Mouse (Mus musculus): ENCODE results near the gene Cdkn1b. TPM values are rescaled to one million over a fixed set of nuclear protein-coding genes. Genes with fewer than 3 reads are reported as not detected.

Cdkn1b gene
- polyA plus RNA-seq, 1 experiment from 2014 or later, result 18.4 TPM

DNA sequence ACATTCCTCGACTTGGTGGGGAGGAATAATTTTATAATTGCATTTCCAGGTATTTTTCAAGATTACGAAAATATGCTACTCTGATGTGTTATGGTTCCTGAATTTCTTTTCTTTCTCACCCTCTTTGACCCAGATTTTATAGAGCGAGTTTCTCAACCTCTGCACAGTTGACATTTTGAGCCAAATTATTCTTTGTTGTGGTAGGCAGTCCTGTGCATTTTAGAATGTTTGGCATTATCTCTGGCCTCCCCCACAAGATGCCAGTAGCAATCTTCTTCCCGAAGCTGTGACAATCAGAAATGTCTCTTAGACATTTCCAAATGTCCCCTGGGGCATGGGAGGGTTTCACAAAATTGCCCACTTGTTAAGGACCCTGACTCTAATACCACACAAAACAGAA lies 3.5 kb downstream of the Cdkn1b start:
- Histone ChIP-seq H3K4me2 (peak overlapping the region; percentile 24), H3K27me3 (no peaks in the 10 kb centered on the region), H3K9me3 (replicated peaks) (no peaks in the 10 kb centered on the region), H3K36me3 (peaks cover 6% of the 10 kb centered on the region; the same call in 1 of the 2 replicates), H3K9ac (no peak overlapping the region), H3K27ac (no peak overlapping the region), H3K4me3 (peak overlapping the region; percentile 26), H3K4me1 (replicated peaks) (peaks cover 40% of the 10 kb centered on the region)
- no peak for ATAC-seq (replicated peaks; ENCODE audit: insufficient number of reproducible peaks, insufficient read depth, low FRiP score, low read depth)
- 78% methylated on average over 4 of the region's 4 CpGs for WGBS

DNA sequence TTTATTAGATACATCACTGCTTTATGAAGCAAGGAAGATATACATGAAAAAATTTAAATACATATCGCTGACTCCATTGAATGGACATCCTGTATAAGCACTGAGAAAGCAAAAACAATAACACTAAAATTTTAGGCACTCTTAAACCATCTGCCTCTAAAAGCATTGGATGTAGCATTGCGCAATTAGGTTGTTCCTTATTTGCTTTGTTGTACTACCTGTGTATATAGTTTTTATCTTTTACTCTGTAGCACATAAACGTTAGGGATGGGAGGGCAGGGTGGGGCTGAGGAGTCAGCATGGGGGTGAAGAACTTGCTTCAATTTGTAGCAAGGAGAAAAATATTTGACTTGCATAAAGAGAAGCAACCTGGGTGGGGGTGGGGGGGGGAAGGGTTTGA lies 4.1 kb downstream of the Cdkn1b start:
- no peak overlapping the region for H3K4me3 ChIP-seq
- no peak overlapping the region for H3K27ac ChIP-seq
- peaks cover 6% of the 10 kb centered on the region; the same call in 1 of the 2 replicates for H3K36me3 ChIP-seq
- no peak overlapping the region for H3K4me2 ChIP-seq
- H3K4me1 ChIP-seq (replicated peaks), result peaks cover 35% of the 10 kb centered on the region
- 71% methylated on average over 3 of the region's 3 CpGs for WGBS
- no peaks in the 10 kb centered on the region for H3K27me3 ChIP-seq
- H3K9ac ChIP-seq, result no peak overlapping the region
- no peaks in the 10 kb centered on the region for H3K9me3 ChIP-seq (replicated peaks)
- no peak for ATAC-seq (replicated peaks; ENCODE audit: insufficient number of reproducible peaks, insufficient read depth, low FRiP score, low read depth)

DNA sequence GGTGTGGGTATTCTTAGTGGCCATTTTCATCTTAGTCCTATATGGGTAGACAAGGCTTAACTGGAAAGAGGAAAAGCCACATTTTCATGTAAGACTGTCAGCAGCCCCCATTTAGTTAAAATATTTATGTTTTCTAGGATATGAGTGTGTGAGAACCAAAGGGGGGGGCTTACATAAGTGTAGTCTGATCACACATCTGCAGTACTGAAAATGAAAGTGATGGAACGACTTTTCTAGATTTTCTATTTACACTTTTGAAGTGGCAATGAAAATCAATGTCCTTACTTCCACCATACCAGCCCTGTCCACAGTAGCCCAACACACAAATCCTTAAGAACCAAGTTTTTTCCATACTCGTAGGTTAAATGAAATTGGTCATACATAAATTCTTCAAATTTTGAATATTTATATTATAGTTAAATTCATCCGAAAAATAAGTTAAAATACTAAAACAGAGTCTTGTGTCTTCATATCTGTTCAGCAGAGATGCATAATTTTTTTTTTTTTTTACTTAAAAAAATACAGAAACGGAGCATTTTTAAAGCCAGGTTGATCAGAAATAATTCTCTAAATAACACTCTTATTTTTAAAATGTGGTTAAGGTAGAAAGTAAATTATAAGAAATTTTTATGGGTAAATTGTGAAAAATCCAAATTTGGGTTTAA lies 5.6 kb downstream of the Cdkn1b start:
- H3K27me3 ChIP-seq, result no peaks in the 10 kb centered on the region
- no peak for ATAC-seq (replicated peaks; ENCODE audit: insufficient number of reproducible peaks, insufficient read depth, low FRiP score, low read depth)
- no peaks in the 10 kb centered on the region for H3K9me3 ChIP-seq (replicated peaks)
- peak overlapping the region; percentile 21; the same call in 1 of the 2 replicates for H3K4me2 ChIP-seq
- no peak overlapping the region for H3K9ac ChIP-seq
- peaks cover 6% of the 10 kb centered on the region; the same call in 1 of the 2 replicates for H3K36me3 ChIP-seq
- peaks cover 41% of the 10 kb centered on the region for H3K4me1 ChIP-seq (replicated peaks)
- 0 out of 2 replicates have a peak overlapping the region, but pooled peaks have one; percentile 4 for H3K4me3 ChIP-seq
- H3K27ac ChIP-seq, result no peak overlapping the region
- 69% methylated on average over 4 of the region's 4 CpGs for WGBS

DNA sequence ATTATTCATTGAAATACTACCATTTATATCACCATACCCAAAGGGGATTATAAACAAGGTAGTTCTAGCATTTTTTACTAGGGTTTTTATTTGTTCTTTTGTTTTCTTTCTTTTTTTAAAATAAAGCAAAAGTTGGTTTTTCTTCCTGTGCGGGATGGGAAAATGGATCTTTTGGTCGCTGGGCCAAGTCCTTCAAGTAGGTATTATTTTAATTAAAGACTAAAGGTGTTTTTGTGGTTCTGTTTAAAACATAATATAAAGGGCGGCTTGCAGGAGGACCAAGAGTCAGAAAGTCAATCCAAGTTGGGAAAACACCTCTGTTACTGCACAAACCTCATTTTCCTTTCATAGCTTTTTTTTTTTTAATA lies 6.1 kb downstream of the Cdkn1b start:
- no peak for ATAC-seq (replicated peaks; ENCODE audit: insufficient number of reproducible peaks, insufficient read depth, low FRiP score, low read depth)
- H3K27ac ChIP-seq, result peak overlapping the region; percentile 100
- WGBS, result 26% methylated on average over 3 of the region's 3 CpGs
- H3K9ac ChIP-seq, result peak overlapping the region; percentile 91
- peak overlapping the region; percentile 92 for H3K4me2 ChIP-seq
- no peaks in the 10 kb centered on the region for H3K27me3 ChIP-seq
- H3K4me1 ChIP-seq (replicated peaks), result peaks cover 43% of the 10 kb centered on the region
- H3K9me3 ChIP-seq (replicated peaks), result no peaks in the 10 kb centered on the region
- peak overlapping the region; percentile 77 for H3K4me3 ChIP-seq
- H3K36me3 ChIP-seq, result peaks cover 6% of the 10 kb centered on the region; the same call in 1 of the 2 replicates

DNA sequence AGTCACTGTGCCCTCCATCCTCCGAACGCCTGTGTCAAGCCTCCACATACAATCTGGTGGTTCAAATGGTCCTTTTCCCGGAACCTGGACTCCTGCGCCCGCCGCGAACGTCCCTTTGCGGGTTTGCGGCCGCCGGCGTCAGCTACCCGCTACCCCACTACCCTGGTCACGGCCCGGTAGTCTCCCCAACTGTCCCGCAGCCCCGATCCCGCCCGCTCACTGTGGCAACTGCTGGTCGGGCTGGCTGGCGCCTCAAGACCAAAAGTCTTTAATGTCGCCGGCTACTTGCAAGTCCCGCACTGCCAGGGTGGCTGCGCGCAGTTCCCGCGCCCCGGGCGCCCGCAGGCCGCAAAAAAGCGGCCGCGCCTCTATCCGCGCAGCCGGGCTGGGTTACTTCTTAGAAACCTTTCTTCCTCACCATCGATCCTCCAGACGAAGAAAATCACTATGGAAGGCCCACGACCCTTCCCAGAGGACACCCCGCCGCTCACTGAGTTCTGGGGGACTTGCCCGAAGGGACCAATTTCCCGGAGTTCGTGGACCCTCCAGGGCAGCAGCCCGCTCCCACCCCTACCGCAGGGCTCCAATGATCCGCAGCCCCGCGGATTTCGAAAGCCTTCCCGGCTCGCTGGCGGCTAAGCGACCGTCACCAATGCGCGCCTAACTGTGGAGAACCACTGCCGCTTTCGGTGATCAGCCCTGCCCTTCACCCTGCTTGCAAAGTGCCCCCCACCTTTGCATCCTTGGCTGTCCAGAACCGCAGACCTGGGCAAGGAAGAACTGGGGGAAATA lies 6.8 kb downstream of the Cdkn1b start:
- Histone ChIP-seq H3K27me3 (no peaks in the 10 kb centered on the region), H3K36me3 (peaks cover 6% of the 10 kb centered on the region; the same call in 1 of the 2 replicates), H3K4me3 (peak overlapping the region; percentile 77), H3K27ac (peak overlapping the region; percentile 100), H3K4me1 (replicated peaks) (peaks cover 42% of the 10 kb centered on the region), H3K9ac (peak overlapping the region; percentile 91), H3K9me3 (replicated peaks) (no peaks in the 10 kb centered on the region), H3K4me2 (peak overlapping the region; percentile 92)
- ATAC-seq (replicated peaks; ENCODE audit: insufficient number of reproducible peaks, insufficient read depth, low FRiP score, low read depth), result no peak; the same call in 1 of the 2 replicates
- WGBS, result under 1% methylated on average over 63 of the region's 63 CpGs

DNA sequence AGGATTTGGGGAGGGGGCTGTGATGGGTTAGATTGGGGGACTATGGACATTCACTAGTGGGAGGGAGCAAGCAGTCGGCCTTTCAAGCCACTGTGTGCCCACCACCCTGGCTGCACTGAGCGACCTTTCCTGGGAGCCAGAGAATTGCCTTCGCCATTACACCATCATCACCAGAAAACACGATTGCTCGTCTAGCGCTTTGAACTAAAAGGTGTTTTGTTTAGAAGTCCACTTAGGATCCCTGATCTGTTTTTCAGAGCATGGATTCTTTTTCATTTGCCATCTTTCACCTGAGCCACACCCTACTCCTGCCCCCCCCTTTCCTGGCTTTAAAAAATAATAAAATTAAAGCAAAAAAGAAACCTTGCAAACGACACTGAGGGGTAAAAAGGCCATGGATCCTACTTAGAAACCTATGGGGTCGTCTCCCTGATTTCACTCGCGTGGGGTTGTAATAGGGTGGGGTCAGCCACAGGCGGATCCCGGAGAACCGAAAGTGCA lies 7.4 kb downstream of the Cdkn1b start:
- Histone ChIP-seq H3K27me3 (no peaks in the 10 kb centered on the region), H3K27ac (peak overlapping the region; percentile 100), H3K4me1 (replicated peaks) (peaks cover 38% of the 10 kb centered on the region), H3K4me3 (peak overlapping the region; percentile 77), H3K9ac (peak overlapping the region; percentile 91), H3K4me2 (peak overlapping the region; percentile 92), H3K36me3 (peaks cover 6% of the 10 kb centered on the region; the same call in 1 of the 2 replicates), H3K9me3 (replicated peaks) (no peaks in the 10 kb centered on the region)
- no peak for ATAC-seq (replicated peaks; ENCODE audit: insufficient number of reproducible peaks, insufficient read depth, low FRiP score, low read depth)
- 1% methylated on average over 13 of the region's 13 CpGs for WGBS

DNA sequence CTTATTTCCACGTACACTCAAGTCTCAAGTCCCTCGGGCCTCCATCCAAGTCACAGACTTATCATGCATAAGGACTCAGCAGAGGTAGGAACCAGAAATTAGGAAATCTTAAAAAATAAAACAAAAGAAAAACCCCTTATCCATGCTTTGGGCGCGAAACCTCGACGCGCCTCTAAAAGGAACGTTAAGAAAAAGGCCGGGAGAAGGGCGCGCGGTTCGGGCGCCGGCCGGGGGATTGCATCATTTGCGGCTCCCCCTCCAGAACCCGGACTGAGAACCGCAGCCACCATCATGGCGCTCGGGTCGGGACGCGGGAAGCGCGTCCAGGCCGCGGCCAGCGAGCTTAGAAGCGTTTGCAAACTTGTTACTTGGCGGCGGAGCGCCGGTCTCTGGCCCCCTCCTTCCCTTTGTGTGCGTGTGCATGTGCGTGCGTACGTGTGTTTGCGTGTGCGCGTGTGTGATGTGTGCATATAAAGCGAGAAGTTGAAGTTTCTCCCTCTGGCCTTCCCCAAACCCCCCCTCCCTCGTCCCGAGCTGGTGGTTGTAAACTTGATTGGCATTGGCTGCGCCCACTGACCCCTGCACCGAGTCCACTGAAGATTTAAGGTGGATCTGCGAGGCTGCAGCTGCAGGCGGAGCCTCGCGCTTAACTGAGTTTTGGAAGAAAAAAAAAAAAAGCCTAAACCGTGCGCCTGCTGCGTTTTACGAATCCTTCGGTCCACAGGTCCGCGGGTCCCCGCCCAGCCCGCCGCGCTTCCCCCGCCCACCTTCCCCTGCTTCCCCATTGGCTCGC lies 8.1 kb downstream of the Cdkn1b start:
- WGBS, result under 1% methylated on average over 63 of the region's 63 CpGs
- H3K4me3 ChIP-seq, result peak overlapping the region; percentile 77
- no peaks in the 10 kb centered on the region for H3K27me3 ChIP-seq
- ATAC-seq (replicated peaks; ENCODE audit: insufficient number of reproducible peaks, insufficient read depth, low FRiP score, low read depth), result peak; percentile 92
- H3K4me2 ChIP-seq, result peak overlapping the region; percentile 92
- peak overlapping the region; percentile 91 for H3K9ac ChIP-seq
- peak overlapping the region; percentile 100 for H3K27ac ChIP-seq
- no peaks in the 10 kb centered on the region for H3K9me3 ChIP-seq (replicated peaks)
- H3K4me1 ChIP-seq (replicated peaks), result peaks cover 41% of the 10 kb centered on the region
- peaks cover 6% of the 10 kb centered on the region; the same call in 1 of the 2 replicates for H3K36me3 ChIP-seq

DNA sequence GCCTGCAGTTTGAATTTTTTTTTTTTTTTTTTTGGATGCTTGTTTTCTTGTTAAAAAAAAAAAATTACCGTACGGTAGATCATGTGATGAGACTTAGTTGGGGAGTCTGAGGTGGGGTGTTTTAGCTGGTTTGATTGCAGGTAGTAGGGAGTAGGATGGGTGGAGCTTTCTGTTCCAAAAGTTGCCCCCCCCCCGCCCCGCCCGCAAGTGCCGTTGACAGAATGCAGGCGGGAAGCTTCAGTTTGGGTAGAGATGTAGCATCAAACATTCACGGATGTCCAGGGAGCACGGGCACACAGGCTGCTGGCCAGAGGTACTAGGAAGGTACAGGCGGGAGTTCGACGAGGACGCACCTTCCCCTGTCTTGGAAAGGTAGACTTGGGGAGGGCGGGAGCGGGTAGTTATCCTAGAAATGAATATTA lies 8.7 kb downstream of the Cdkn1b start:
- Histone ChIP-seq H3K9me3 (replicated peaks) (no peaks in the 10 kb centered on the region), H3K9ac (peak overlapping the region; percentile 56), H3K36me3 (peaks cover under 1% of the 10 kb centered on the region; the same call in 1 of the 2 replicates), H3K4me2 (peak overlapping the region; percentile 92), H3K27me3 (no peaks in the 10 kb centered on the region), H3K4me3 (peak overlapping the region; percentile 77), H3K4me1 (replicated peaks) (peaks cover 35% of the 10 kb centered on the region), H3K27ac (peak overlapping the region; percentile 100)
- peak; percentile 51 for ATAC-seq (replicated peaks; ENCODE audit: insufficient number of reproducible peaks, insufficient read depth, low FRiP score, low read depth)
- WGBS, result 0% methylated on average over 15 of the region's 15 CpGs

DNA sequence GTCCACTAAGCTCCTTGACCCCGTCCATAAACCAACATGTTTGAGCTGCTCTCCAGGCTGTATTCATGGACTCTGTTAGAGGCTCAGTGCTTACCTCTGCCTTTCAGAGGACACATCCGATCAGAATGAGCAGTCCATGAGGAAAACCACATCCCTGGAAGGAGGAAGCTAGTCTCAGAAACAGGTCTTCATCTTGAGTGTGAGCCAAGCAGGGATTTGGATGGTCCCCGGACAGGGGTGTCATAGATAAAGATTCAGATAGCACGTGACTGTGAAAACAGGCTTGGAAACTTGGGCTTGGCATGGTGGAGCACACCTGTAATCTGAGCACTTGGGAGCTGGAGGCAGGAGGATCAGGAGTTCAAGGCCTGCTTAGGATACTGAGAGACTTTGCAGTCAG lies 9.7 kb downstream of the Cdkn1b start:
- ATAC-seq (replicated peaks; ENCODE audit: insufficient number of reproducible peaks, insufficient read depth, low FRiP score, low read depth), result no peak
- 26% methylated on average over 4 of the region's 4 CpGs for WGBS

DNA sequence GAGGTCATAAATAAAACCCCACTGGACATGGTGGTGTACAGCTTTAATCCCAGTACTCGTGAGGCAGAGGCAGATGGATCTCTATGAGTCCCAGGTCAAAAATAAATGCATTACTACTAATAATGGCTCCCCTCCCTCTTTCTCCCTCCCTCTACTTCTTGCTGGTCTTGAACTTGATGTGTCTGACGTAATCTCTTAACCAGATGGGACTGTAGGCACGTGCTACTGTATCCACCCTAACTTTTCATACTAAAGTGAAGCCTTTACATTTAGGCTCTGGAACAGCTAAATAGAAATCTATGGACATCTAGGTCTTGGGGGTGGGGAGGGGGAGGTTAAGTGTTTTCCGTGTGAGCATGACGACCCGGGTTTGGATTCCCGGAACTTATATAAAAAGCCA lies 10.2 kb downstream of the Cdkn1b start:
- Histone ChIP-seq H3K36me3 (no peaks in the 10 kb centered on the region), H3K4me2 (peak overlapping the region; percentile 92), H3K27ac (peak overlapping the region; percentile 52; the same call in 1 of the 2 replicates), H3K4me1 (replicated peaks) (peaks cover 31% of the 10 kb centered on the region), H3K9ac (peak overlapping the region; percentile 31; the same call in 1 of the 2 replicates), H3K4me3 (peak overlapping the region; percentile 77), H3K27me3 (no peaks in the 10 kb centered on the region), H3K9me3 (replicated peaks) (no peaks in the 10 kb centered on the region)
- ATAC-seq (replicated peaks; ENCODE audit: insufficient number of reproducible peaks, insufficient read depth, low FRiP score, low read depth), result no peak
- WGBS, result 79% methylated on average over 7 of the region's 7 CpGs

More for the DNA sequence above, 9.7 kb downstream of the Cdkn1b start:
- Histone ChIP-seq H3K4me1 (replicated peaks) (peaks cover 31% of the 10 kb centered on the region), H3K9ac (peak overlapping the region; percentile 31; the same call in 1 of the 2 replicates), H3K36me3 (no peaks in the 10 kb centered on the region), H3K27ac (peak overlapping the region; percentile 52), H3K9me3 (replicated peaks) (no peaks in the 10 kb centered on the region), H3K27me3 (no peaks in the 10 kb centered on the region), H3K4me3 (peak overlapping the region; percentile 77), H3K4me2 (peak overlapping the region; percentile 92)
